Mouse (Mus musculus) spleen, postnatal 10 days (tissue): ENCODE results near the gene Mief2.

Experiments
- DNase-seq, 2 experiments: peaks; one replicate each; pipeline ENCODE4 v3.0.0; 2021 to 2022; ENCODE audit warnings: low spot score in 2 of 2

Gene Mief2

DNA sequence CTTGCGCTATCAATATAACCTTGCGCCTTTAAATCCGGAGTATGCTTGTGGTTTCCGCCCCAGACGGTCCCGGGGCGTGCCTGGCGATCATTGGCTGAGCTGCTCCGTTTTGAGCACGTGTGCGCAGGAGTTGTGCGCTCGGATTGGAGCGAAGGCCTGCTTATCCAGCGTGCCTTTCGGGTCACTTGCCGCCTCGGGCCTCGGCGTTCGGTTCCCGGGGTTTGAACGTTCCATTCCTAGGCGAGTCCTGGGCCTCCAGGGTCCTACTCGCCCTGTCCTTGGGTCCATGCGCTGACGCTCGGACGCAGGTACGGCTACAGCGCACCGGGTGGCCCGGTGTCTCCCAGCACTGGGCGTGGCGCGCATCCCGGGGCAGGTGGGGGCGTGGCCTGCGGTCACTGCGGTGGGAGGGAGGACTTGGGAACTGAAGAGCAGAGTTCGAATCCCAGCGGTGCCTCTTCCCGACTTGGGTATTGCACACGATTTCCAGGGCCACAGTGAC, at the start of gene Mief2:
TSS of gene Mief2 (plus strand) at position 139 of the 502 bp plus-strand sequence.
- DNase-seq: peak; percentile 84 to 92

DNA sequence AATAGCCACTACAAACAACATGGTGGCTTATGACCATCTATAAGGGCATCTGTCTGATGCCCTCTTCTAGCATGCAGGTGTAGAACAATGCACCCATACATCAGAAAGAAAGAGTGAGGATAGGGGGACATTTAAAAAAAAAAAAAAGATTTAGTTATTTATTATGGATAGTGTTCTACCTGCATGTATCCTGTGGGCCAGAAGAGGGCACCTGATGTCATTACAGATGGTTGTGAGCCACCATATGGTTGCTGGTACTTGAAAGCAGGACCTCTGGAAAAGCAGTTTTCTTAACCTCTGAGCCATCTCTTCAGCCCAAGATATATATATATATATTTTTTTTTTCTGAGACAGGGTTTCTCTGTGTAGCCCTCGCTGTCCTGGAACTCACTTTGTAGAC, 32.0 kb upstream of the Mief2 start:
- peak in 1 of 2 experiments; percentile 20 for DNase-seq

DNA sequence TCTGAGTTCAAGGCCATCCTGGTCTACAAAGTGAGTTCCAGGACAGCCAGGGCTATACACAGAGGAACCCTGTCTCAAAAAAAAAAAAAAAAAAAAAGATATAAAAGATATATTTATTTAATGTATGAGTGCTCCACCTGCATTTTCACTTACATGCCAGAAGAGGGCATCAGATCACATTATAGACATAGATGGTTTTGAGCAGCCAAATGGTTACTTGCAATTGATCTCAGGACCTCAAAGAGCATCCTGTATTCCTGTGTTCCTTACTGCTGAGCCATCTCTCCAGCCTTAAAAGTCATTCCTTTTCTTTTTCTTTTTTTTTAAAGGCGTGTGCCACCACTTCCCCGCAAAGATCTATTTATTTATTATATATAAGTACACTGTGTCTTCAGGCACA, 30.6 kb upstream of the Mief2 start:
- DNase-seq: no peak

DNA sequence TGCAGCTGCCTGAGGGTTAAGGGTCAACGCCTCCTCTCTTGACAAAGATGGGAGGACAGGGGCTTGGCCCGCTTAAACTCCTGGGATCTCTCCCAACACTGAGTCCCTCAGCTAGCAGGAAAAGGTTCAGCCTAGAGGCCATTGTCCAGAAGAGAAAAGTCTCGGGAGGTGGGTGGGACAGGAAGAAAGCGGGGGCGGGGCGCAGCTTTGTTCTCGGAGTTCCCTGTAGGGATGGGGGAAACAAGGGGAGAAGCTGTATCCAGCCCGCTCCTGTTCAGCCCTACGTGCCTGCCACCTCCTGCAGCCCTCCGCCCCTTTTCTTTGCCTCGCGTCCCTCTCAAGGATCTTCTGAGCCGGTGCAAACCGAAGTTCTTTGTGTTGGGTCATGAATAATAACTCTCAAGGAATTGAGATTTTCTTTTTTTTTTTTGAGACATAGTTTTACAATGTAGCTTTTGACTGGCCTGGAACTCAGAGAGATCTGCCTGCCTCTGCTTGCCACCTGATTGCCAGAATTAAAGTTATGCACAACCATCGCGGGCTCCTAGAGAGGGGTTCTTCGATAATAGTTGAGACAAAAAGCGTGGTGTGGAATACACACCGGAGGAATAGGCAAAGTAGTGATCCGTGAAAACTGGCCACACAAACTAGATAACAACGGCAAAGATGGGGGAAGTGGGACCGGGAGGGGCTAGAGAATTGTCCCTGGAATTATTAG, 29.2 kb upstream of the Mief2 start:
- peak; percentile 39 to 54 for DNase-seq

DNA sequence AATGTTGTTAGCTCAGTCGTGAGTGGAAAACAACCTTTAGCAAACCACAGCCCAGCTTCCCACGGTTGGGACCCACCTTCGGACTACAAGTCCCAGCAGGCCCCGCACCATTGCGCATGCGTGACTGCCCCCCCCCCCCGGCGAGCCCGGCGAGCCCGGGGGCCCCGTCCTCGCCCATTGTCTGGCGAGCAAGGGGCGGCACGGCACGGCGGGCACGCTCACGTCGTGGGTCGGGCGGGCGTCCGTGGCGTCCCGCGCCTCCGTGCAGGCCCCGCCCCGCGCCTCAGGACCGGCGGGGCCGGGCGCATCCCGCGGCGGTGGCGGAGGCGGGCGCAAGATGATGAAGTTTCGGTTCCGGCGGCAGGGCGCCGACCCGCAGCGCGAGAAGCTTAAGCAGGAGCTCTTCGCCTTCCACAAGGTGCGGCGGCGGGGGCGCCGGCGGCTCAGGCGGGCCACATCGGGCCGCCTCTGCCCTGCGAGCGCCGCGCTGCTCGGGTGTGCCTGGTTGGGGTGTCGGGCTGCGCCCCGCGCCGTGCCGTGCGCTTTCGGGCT, 28.6 kb upstream of the Mief2 start, which contains the start of gene Llgl1:
TSS of gene Llgl1 (plus strand) at position 200 of the 552 bp plus-strand sequence.
- peak; percentile 84 to 86 for DNase-seq

DNA sequence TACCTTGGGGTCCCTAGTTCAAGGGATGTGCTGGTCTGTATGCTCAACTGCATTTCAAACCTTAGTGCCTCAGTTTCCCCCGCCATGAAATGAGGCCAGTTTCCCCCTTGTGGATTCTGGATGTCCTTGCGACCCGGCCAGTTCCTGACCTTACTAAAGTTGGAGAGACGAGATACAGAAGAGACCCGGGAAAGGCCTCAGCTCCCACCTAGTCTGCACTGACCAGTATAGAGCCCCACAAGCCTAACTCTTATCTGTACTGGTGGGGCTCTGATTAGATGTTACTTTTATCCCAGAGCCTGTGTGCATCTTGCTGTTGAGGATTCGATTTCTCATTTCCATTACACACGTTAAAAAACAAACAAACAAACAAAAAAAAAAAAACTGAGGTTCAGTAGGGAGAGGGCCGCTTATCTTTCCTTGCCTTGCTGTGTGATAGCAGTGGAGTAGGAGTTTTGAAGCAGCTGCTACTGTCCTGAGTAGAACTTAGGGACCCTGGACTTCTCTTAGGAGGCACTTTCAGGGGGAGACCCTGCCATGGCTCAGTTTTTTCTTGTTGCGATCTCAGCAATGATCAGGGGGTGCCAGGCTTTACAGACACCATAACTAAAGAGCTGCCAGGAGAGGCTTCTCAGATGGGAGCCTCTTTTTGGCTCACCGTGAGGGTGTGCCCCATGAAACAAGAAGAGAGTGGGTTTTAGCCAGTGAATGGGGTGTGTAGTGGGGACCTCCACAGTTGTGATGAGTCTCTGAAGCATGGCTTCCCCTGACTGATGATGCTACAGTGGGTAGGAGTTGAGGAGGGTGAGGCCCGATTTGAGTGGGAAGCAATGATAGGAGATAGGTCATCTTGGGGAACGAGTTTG, 27.6 kb upstream of the Mief2 start:
- peak; percentile 11 to 20 for DNase-seq

DNA sequence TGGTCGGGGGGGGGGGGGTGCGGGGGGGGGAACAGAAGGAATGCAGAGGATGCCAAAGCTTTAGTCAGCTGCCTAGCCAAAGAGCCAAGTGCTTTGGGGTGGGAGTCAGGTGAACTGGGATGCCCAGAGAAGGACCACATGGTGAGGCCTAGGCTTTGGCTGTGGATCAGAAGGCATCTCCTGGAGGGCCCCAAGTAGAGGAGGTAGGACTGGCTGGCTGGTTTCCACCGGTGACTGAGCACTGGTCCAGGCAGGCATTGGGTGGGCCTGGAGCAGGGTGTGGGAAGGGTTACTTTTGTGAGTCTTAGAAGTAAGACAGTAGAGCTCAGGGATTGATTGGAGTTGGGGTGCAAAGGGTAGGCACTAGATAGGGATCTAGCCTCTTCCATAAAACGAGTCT, 26.6 kb upstream of the Mief2 start:
- DNase-seq: peak; percentile 7 to 13

DNA sequence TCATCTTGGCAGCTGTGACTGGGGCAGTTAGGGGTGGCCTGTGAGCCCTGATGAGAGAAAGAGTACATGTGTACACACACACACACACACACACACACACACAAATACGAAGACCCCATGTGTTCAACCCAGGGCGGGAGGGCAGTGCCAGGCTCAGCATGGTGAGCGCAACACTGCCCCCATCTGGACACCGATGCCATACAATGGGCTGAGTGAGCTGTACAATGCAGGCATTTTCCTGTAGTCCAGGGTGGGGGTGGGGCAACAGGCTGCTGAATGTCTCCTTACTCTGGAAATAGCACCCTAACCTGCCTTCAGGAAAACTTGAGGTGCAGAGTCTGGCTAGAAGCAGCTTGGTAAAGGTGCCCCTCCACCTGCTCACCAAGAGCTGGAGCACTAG, 25.1 kb upstream of the Mief2 start:
- peak; percentile 57 to 81 for DNase-seq

DNA sequence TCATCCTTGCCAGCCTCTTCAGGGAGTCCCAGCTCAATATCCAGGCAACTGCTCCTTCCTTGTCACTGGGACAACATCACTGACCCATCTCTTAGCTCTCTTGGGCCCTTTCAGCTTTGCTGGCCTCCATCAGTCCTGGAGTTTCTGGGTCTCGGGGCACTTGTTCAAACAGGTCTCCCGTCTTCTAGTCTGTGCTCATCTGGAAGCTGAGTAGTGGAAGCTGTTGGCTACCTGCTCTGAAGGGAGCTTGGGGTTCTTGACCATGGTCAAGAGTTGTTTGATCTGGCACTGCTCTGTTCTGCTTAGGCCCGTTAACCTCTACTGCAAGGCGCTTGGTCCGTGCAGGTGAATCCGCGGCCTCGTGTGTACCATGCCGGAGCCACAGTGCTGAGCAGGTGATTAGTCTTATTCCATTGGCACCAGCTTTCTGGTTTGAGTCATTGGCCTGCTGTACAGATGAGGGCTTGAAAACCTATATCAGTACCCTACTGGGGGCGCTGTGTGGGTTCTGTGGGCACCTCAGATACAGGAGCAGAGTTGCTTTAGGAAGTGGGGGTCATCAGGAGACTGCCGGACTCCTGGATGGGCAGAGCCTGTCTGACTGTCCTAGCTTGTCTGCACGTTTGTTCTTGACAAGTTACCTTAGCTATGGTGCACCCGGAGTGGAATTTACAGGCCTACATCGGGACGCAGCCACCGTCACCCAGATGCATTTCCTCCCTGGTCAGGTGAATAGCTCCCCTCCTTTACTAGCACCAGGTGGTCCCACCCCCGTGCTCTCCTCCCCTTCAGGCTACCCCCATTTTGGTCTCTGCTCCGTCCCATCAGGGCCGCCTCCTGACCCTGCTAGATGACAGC, 23.9 kb upstream of the Mief2 start:
- DNase-seq: peak; percentile 4 to 12

DNA sequence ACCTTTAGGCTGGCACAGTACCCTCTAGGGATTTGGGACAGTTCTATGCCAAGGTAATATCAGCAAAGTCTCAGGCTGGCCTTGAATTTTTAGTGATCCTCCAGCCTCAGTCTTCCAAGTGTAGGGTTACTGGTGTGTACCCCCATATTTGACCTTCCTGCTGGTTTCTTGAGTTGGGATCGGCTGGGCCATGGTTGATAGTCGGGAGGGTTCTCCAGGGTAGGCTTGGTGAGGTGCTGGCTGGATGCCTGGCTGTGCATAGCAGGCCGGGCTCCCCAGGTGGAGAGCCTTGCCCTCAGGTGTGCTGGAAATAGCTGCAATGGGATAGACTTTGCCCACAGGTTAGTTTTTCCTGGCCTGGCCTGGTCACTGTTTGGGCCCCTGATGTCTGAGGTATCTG, 22.9 kb upstream of the Mief2 start:
- DNase-seq: no peak

DNA sequence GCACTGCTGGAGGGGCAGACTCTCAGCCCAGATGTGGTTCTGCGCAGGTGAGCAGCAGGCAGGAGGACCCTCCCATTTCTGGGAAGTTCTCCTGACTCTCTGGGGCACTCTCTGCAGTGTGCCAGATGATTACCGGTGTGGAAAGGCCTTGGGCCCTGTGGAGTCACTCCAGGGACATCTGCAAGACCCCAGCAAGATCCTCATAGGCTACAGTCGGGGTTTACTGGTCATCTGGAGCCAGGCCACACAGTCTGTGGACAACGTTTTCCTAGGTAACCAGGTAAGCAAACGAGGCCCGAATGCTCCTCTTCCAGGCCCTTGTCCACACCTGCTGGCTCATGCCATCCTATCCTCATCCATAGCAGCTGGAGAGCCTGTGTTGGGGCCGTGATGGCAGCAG, 22.1 kb upstream of the Mief2 start:
- DNase-seq: no peak

DNA sequence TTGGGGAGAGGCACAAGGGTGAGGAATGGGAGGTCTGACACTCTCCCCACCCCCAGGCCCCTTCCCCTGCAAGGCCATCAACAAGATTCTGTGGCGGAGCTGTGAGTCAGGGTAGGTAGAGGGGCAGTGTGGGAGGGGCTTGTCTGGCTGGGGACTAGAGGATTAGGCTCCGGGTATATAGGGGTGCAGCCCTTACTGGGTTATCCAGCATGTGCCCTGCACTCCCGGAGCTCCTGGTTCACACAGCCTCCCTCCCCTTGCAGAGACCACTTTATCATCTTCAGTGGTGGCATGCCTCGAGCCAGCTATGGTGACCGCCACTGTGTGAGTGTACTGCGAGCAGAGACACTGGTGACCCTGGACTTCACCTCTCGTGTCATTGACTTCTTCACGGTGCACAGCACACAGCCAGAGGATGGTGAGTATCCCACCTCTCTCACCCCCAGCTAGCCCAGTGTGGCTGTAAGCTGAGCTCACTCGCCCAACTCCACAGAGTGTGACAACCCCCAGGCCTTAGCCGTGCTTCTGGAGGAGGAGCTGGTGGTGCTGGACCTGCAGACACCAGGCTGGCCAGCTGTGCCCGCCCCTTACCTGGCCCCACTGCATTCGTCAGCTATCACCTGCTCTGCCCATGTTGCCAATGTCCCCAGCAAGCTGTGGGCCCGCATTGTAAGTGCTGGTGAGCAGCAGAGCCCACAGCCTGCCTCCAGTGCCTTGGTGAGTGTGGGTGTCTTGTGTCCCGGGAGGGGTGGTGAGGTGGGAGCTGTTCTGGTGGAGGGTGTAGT, 21.3 kb upstream of the Mief2 start:
- peak in 1 of 2 experiments; percentile 13 for DNase-seq

DNA sequence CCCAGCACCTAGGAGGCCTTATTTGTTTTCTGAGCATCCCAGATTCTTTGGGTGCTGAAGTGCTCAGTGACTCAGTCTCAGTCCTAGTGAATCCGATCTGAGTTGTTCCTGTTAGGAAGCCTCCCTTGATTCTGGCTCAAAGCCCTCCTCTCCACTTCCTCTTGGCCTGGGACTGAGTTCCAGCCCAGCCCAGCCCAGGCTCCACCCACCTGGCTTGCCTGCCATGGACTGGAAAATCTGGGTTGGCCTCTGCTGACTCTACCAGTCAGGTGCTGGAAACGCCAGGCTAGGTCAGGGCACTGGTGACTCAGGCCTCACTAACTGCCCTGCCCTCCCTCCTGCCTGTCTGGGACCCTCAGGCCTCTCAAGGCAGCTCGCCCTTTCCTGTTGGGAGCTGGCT, 20.5 kb upstream of the Mief2 start:
- peak in 1 of 2 experiments; percentile 29 for DNase-seq

DNA sequence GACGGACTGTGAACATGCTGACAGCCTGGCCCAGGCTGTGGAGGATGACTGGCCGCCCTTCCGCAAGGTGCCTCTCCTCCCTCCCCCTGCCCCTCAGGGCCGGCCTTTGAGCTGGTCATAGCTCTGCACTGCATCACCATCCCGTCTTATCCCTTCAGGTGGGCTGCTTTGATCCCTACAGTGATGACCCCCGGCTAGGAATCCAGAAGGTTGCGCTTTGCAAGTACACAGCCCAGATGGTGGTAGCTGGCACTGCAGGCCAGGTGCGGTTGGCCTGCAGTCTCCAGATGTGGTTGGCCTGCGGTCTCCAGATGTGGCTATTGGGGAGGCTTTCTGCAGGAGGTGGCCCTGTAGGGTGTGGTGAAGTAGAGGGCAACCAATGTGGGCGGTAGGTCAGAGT, 19.6 kb upstream of the Mief2 start:
- peak in 1 of 2 experiments; percentile 8 for DNase-seq

DNA sequence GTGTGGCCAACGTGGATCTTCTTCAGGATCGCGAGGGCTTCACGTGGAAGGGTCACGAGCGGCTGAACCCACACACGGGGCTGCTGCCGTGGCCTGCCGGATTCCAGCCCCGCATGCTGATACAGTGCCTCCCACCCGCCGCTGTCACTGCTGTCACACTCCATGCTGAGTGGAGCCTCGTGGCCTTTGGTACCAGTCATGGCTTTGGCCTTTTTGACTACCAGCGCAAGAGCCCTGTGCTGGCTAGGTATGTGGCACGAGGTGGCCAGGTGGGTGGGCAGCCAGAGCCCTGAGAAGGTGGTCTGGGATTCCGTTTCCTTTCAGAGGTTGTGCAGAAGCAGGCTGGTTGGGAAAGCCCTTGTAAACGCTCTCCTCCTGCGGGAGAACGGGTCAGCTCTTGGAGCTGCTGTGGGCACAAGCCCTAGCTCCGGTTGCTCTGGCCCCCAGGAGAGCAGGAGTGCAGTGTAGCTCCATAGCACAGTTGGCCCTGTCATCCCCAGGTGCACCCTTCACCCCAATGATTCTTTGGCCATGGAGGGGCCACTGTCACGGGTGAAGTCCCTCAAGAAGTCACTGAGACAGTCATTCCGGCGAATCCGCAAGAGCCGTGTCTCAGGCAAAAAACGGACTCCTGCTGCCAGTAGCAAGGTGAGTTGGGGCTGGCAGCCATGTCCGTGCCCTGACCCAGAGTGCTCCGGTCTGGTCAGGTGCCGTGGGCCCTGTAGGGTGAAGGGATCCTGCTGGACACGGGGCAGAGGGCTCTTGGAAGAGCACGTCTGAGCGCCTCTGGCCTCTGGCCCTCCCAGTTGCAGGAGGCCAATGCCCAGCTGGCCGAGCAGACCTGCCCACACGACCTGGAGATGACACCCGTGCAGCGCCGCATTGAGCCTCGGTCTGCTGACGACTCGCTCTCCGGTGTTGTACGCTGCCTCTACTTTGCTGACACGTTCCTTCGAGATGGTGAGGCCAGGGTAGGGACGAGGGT, 18.4 kb upstream of the Mief2 start:
- DNase-seq: peak in 1 of 2 experiments; percentile 11

DNA sequence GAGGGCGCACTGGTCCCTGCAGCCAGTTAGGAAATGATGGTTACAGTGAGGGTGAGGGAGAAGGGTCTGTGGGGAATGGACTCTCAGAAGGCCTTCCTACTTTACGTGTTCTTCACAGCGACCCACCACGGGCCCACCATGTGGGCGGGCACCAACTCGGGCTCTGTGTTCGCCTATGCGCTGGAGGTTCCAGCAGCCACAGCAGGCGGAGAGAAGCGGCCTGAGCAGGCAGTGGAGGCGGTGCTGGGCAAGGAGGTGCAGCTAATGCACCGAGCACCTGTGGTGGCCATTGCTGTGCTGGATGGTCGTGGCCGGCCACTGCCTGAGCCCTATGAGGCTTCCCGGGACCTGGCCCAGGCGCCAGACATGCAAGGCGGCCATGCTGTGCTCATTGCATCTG, 17.0 kb upstream of the Mief2 start:
- peak in 1 of 2 experiments; percentile 10 for DNase-seq

DNA sequence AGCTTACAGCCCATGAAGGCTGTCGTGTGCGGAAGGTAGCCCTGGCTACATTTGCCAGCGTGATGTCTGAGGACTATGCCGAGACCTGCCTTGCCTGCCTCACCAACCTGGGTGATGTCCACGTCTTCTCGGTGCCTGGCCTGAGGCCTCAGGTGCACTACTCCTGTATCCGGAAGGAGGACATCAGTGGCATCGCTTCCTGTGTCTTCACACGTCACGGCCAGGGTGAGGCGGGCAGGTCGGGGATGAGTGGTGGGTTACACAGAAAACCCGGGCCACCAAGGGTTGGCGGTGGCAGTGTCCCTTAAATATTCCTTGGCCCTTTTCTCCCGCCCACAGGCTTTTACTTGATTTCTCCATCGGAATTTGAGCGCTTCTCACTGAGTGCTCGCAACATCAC, 16.2 kb upstream of the Mief2 start:
- DNase-seq: peak in 1 of 2 experiments; percentile 12

DNA sequence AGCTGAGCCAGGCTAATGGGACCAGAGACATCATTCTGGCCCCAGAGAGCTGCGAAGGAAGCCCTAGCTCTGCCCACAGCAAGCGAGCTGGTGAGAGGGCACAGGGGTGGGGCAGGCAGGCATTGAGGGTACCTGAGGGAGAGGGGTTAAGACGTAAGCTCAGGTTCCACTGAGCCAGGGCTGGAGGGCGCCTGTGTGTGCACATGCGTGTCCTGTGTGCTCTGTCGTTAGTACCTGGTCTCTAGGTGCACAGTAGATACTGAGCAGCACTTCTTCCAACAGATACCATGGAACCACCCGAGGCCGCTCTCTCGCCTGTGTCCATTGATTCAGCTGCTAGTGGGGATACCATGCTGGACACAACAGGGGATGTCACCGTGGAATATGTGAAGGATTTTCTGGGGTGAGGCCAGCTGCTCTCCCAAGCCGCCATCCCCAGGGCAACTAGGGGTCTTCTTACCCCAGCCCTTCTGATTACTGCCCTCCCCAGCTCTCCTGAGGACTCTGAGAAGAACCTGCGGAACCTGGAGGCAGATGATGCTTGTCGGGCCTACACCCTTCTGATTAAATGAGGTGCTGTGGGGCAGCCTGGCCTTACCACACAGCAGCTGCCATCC, 15.5 kb upstream of the Mief2 start:
- peak in 1 of 2 experiments; percentile 11 for DNase-seq

DNA sequence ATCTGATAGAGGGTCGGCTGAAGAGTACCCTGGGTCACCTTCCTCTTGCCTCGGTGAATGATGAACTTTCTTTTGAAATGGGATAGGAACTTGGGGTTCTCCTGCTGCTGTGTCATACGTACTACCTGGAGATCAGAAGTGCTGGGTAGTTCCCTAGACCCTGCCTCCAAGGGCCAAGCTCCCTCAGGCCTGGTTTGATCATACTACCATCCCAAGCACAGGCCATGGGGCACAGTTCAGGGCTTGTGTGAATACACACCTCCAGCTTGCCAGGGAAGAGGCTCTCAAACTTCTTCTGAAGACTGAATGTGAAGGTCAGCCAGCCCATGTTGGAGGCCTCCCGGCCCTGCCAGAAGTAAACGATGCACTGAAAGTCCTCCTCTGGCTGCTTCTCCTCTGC, 12.4 kb upstream of the Mief2 start:
- DNase-seq: no peak
